Mouse (Mus musculus) embryonic facial prominence, embryonic 10.5 days (tissue): ENCODE measurements around the gene Rab10. TPM values are rescaled to one million over a fixed set of nuclear protein-coding genes. Genes with fewer than 3 reads are reported as not detected.

Experiments used
- DNase-seq: peaks from one replicate; pipeline ENCODE4 v3.0.0-alpha.2; 2017; ENCODE audit warnings: low spot score
- H3K27ac ChIP-seq: fragments of 300-500 bp; sonication (generic); replicated peaks from 2 replicates; pipeline ENCODE4 v1.5.1; 2016; ENCODE audit warnings: mild to moderate bottlenecking
- H3K27me3 ChIP-seq: fragments of 300-500 bp; sonication (generic); replicated peaks from 2 replicates; pipeline ENCODE4 v1.6.1; 2016; ENCODE audit warnings: low read depth, mild to moderate bottlenecking; ENCODE audit not compliant: poor library complexity, severe bottlenecking
- H3K36me3 ChIP-seq: fragments of 300-500 bp; sonication (generic); replicated peaks from 2 replicates; pipeline ENCODE4 v1.6.1; 2016; ENCODE audit warnings: mild to moderate bottlenecking, moderate library complexity
- H3K4me1 ChIP-seq: fragments of 300-500 bp; sonication (generic); 2 replicates; pipeline ENCODE4 v1.6.1; 2016
- H3K4me3 ChIP-seq: fragments of 300-500 bp; sonication (generic); 2 replicates; pipeline ENCODE4 v1.5.1; 2016; ENCODE audit warnings: mild to moderate bottlenecking, moderate library complexity
- H3K9me3 ChIP-seq: fragments of 300-500 bp; sonication (generic); 2 replicates; pipeline ENCODE4 v1.6.1; 2016; ENCODE audit warnings: mild to moderate bottlenecking
- WGBS: fragments of 180-500 bp; shearing (Covaris S2); methylation state at CpG from one replicate; pipeline ENCODE4 v1.1.7; 2016; 5-methylcytosine and 5-hydroxymethylcytosine counted together
- polyA plus RNA-seq: library from polyadenylated mRNA; unstranded; fragments of >200 nt; fragmentation: Nextera tagmentation; extraction: Ambion mirVana; gene quantifications from 2 replicates; pipeline ENCODE4 v1.2.1, GENCODE M21; 2016

Gene Rab10
- polyA plus RNA-seq, 1 experiment from 2014 or later: 73.8 TPM

- no peak for DNase-seq
- no peaks in the 10 kb centered on the region for H3K27me3 ChIP-seq
- 74% methylated on average over 2 of the region's 2 CpGs for WGBS
- no peaks in the 10 kb centered on the region for H3K36me3 ChIP-seq
- no peaks in the 10 kb centered on the region for H3K4me1 ChIP-seq
- no peak overlapping the region for H3K27ac ChIP-seq
- H3K4me3 ChIP-seq: no peak overlapping the region
- no peaks in the 10 kb centered on the region for H3K9me3 ChIP-seq
Measured at GRCm38 (mm10) chr12:3223352-3223751, 86.4 kb downstream of the Rab10 start.

GRCm38 (mm10) chr12:3210181-3210580, 99.6 kb downstream of the Rab10 start:
- WGBS: 63% methylated on average over 2 of the region's 2 CpGs
- Histone ChIP-seq H3K9me3 (no peaks in the 10 kb centered on the region), H3K36me3 (no peaks in the 10 kb centered on the region), H3K4me1 (no peaks in the 10 kb centered on the region), H3K4me3 (no peak overlapping the region), H3K27me3 (no peaks in the 10 kb centered on the region), H3K27ac (no peak overlapping the region)
- no peak for DNase-seq

- Histone ChIP-seq H3K4me1 (no peaks in the 10 kb centered on the region), H3K27me3 (no peaks in the 10 kb centered on the region), H3K27ac (no peak overlapping the region), H3K36me3 (no peaks in the 10 kb centered on the region), H3K9me3 (no peaks in the 10 kb centered on the region; the same call in 1 of the 2 replicates), H3K4me3 (no peak overlapping the region)
- DNase-seq: no peak
- WGBS: 60% methylated on average over 1 of the region's 1 CpGs
Measured at GRCm38 (mm10) chr12:3209163-3209562, 100.6 kb downstream of the Rab10 start.

Other genes with a start within 250 kb of the Rab10 start
- gene Kif3c, start 55.2 kb upstream of the Rab10 start, polyA plus RNA-seq: 18.4 and 20.5 TPM in 2 replicates
- 17.3 and 17.9 TPM in 2 replicates for gene Asxl2, start 116.9 kb upstream of the Rab10 start, polyA plus RNA-seq